Mouse (Mus musculus): Measurements from ENCODE around the gene Tmsb15b2.
"Not testable (repeated sequence)": the region's sequence is repeated elsewhere in the genome, so short reads cannot be mapped to it uniquely, and the experiment has no call there.

GRCm38 (mm10) chrX:136958300-136958699, 17.0 kb downstream of the Tmsb15b2 start:
- TF ChIP-seq POLR2A (IDR thresholded peaks at IDR 0.05; ENCODE audit: control insufficient read depth, low read depth, low read length); CTCF (IDR thresholded peaks at IDR 0.05; ENCODE audit: control insufficient read depth, insufficient read depth, insufficient replicate concordance, low read depth, low read length): not testable (repeated sequence)
